Mouse (Mus musculus) C2C12 (cell line): Measurements from ENCODE around the gene Nuak2. TPM values are rescaled to one million over a fixed set of nuclear protein-coding genes. Genes with fewer than 3 reads are reported as not detected.

Source experiments
- H3K27me3 ChIP-seq: one replicate; pipeline ENCODE4 v1.6.1; 2011; ENCODE audit not compliant: control insufficient read depth, insufficient read depth, insufficient read length
- H3K36me3 ChIP-seq: one replicate; pipeline ENCODE4 v1.6.1; 2011; ENCODE audit not compliant: control insufficient read depth, insufficient read depth
- H3K4me3 ChIP-seq: one replicate; pipeline ENCODE4 v1.5.1; 2011; ENCODE audit warnings: mild to moderate bottlenecking, control low read depth; ENCODE audit not compliant: poor library complexity, insufficient read depth, severe bottlenecking
- H3K79me2 ChIP-seq: one replicate; pipeline ENCODE4 v1.6.1; 2011; ENCODE audit not compliant: control insufficient read depth, insufficient read depth
- H3K79me3 ChIP-seq: one replicate; pipeline ENCODE4 v1.6.1; 2011; ENCODE audit warnings: low read depth, control low read depth
- H3ac ChIP-seq: one replicate; pipeline ENCODE3; 2011; ENCODE audit warnings: low read depth; ENCODE audit not compliant: control insufficient read depth, insufficient read length
- CEBPB ChIP-seq: IDR thresholded peaks from one replicate; pipeline ENCODE4 v1.6.1; 2011; ENCODE audit warnings: low read depth, mild to moderate bottlenecking, control low read depth, moderate library complexity
- CTCF ChIP-seq: IDR thresholded peaks from one replicate; pipeline ENCODE4 v1.5.1; 2011; ENCODE audit not compliant: control insufficient read depth, insufficient read depth, insufficient read length
- FOSL1 ChIP-seq: IDR thresholded peaks from one replicate; pipeline ENCODE4 v1.8.0; 2011; ENCODE audit warnings: mild to moderate bottlenecking, low read length; ENCODE audit not compliant: poor library complexity, insufficient read depth, severe bottlenecking
- MAX ChIP-seq: IDR thresholded peaks from one replicate; pipeline ENCODE4 v1.6.1; 2011; ENCODE audit warnings: mild to moderate bottlenecking, control low read depth
- MYOD1 ChIP-seq: IDR thresholded peaks from one replicate; pipeline ENCODE4 v1.6.1; 2011; ENCODE audit warnings: low read depth; ENCODE audit not compliant: control insufficient read depth, insufficient read length
- MYOG ChIP-seq: IDR thresholded peaks from one replicate; pipeline ENCODE4 v1.6.1; 2011; ENCODE audit not compliant: control insufficient read depth, insufficient read length; ENCODE audit errors: extremely low read depth
- USF1 ChIP-seq: IDR thresholded peaks from one replicate; pipeline ENCODE4 v1.6.1; 2011; ENCODE audit warnings: low read depth, mild to moderate bottlenecking, control low read depth, moderate library complexity
- polyA plus RNA-seq: library from polyadenylated mRNA; unstranded; fragments of >200 nt; fragmentation: generic; extraction: Trizol; gene quantifications from one replicate; pipeline ENCODE4 v1.2.1, GENCODE M21; 2012; ENCODE audit warnings: missing spikeins

Nuak2 gene
- polyA plus RNA-seq, 1 experiment = 11.7 TPM

GRCm38 (mm10) chr1:132301242-132301641 lies 14.7 kb upstream of the Nuak2 start:
- Histone ChIP-seq H3K27me3 (no peaks in the 10 kb centered on the region), H3K36me3 (peaks cover 10% of the 10 kb centered on the region)
- TF ChIP-seq CEBPB (no peak), FOSL1 (no peak)

GRCm38 (mm10) chr1:132302341-132302866 lies 13.5 kb upstream of the Nuak2 start:
- TF ChIP-seq USF1 = no peak
- no peak for TF ChIP-seq CEBPB
- TF ChIP-seq FOSL1 = no peak
- no peak for TF ChIP-seq MYOG
- no peak for TF ChIP-seq CTCF
- no peak for TF ChIP-seq MAX
- TF ChIP-seq MYOD1 = no peak
- Histone ChIP-seq H3ac (no peak overlapping the region), H3K36me3 (peaks cover 10% of the 10 kb centered on the region), H3K79me3 (no peaks in the 10 kb centered on the region), H3K79me2 (peaks cover 14% of the 10 kb centered on the region), H3K4me3 (no peak overlapping the region), H3K27me3 (no peaks in the 10 kb centered on the region)

More at GRCm38 (mm10) chr1:132301242-132301641, 14.7 kb upstream of the Nuak2 start:
- H3ac ChIP-seq = no peak overlapping the region
- peaks cover 14% of the 10 kb centered on the region for H3K79me2 ChIP-seq
- no peak overlapping the region for H3K4me3 ChIP-seq
- H3K79me3 ChIP-seq = no peaks in the 10 kb centered on the region

GRCm38 (mm10) chr1:132304618-132305214 lies 11.2 kb upstream of the Nuak2 start:
- Histone ChIP-seq H3K27me3 (no peaks in the 10 kb centered on the region), H3K79me3 (no peaks in the 10 kb centered on the region), H3K36me3 (peaks cover 10% of the 10 kb centered on the region), H3K4me3 (no peak overlapping the region), H3K79me2 (peaks cover 6% of the 10 kb centered on the region), H3ac (no peak overlapping the region)
- no peak for TF ChIP-seq CTCF
- TF ChIP-seq MAX = no peak
- no peak for TF ChIP-seq USF1
- no peak for TF ChIP-seq CEBPB
- TF ChIP-seq FOSL1 = no peak
- TF ChIP-seq MYOD1 = no peak

GRCm38 (mm10) chr1:132306160-132306559 lies 9.8 kb upstream of the Nuak2 start:
- Histone ChIP-seq H3K79me3 (no peaks in the 10 kb centered on the region), H3K4me3 (no peak overlapping the region), H3K27me3 (no peaks in the 10 kb centered on the region), H3K79me2 (no peaks in the 10 kb centered on the region), H3ac (no peak overlapping the region), H3K36me3 (peaks cover 10% of the 10 kb centered on the region)
- TF ChIP-seq CEBPB (no peak), CTCF (peak; percentile 59)

- Histone ChIP-seq H3K4me3 (no peak overlapping the region), H3K79me2 (no peaks in the 10 kb centered on the region)
- TF ChIP-seq MAX (no peak), FOSL1 (no peak), MYOG (no peak), USF1 (no peak), CEBPB (no peak), MYOD1 (no peak), CTCF (no peak)
These were observed 9.1 kb upstream of the Nuak2 start for GRCm38 (mm10) chr1:132306808-132307207.

GRCm38 (mm10) chr1:132307962-132308361 lies 8.0 kb upstream of the Nuak2 start:
- Histone ChIP-seq H3K79me2 (no peaks in the 10 kb centered on the region), H3K79me3 (no peaks in the 10 kb centered on the region), H3K36me3 (peaks cover 10% of the 10 kb centered on the region), H3K4me3 (no peak overlapping the region), H3K27me3 (no peaks in the 10 kb centered on the region), H3ac (no peak overlapping the region)
- TF ChIP-seq FOSL1 = no peak
- no peak for TF ChIP-seq CEBPB
- TF ChIP-seq MYOG = no peak
- no peak for TF ChIP-seq CTCF
- TF ChIP-seq USF1 = no peak
- no peak for TF ChIP-seq MAX

More at GRCm38 (mm10) chr1:132306808-132307207, 9.1 kb upstream of the Nuak2 start:
- Histone ChIP-seq H3K79me3 (no peaks in the 10 kb centered on the region), H3K36me3 (peaks cover 10% of the 10 kb centered on the region), H3K27me3 (no peaks in the 10 kb centered on the region), H3ac (no peak overlapping the region)
